19 mouse cellular contexts compared by ENCODE assay signal in the genomic region with DNA sequence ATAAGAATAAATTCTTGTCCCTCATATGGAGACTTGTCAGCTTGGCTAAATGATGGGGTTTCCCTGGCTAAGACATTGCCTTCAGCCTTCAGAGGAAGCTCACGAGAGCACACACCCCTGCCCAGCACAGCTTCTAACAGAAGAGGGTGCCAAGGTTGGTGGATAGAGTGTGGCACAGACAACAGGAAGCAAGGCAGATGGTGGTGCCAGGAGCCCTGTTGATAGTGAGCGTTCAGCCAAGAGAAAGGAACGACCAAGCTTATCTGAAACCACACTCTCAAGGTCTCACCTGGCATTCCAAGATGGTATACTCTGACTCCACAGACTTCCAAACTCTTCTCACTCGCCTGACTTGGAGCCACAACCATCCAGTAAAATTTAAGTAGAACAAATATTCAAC.
A peak's percentile ranks its signal among the peaks of the same experiment; 100 is the strongest.
DNase-seq lines count a peak whose midpoint lies in the region; ATAC-seq and TF ChIP-seq lines count a peak whose summit lies in the region.
"Had no signal": no experiment of that assay in that cellular context is flagged by ENCODE, and none has a peak within 500 bp of the region (broad histone marks: within the 10 kb centered on the region; RNA-seq: fewer than 3 reads in every experiment).

No protein-coding gene starts in this region.

- no peaks in the 10 kb centered on the region for H3K27me3 ChIP-seq in kidney, embryonic 16.5 days (ENCODE audit: insufficient read depth, low read length)
- H3K27me3 ChIP-seq in kidney, embryonic 15.5 days: no peaks in the 10 kb centered on the region
- no peaks in the 10 kb centered on the region for H3K27me3 ChIP-seq in limb, embryonic 13.5 days
- no peaks in the 10 kb centered on the region for H3K27me3 ChIP-seq in forebrain, embryonic 15.5 days
- H3K27me3 ChIP-seq in liver, postnatal 0 days (ENCODE audit: insufficient read depth, low read length): no peaks in the 10 kb centered on the region
- H3K27me3 ChIP-seq: forebrain, embryonic 12.5 days; heart, embryonic 12.5 days; hindbrain, embryonic 15.5 days; intestine, embryonic 15.5 days; liver, embryonic 12.5 days; neural tube, embryonic 13.5 days had no signal

- 77% methylated on average over 4 of the region's 4 CpGs for WGBS in kidney, embryonic 16.5 days
- 78% methylated on average over 4 of the region's 4 CpGs for WGBS in kidney, embryonic 15.5 days
- WGBS in limb, embryonic 13.5 days: 77% methylated on average over 4 of the region's 4 CpGs
- 85% methylated on average over 4 of the region's 4 CpGs for WGBS in forebrain, embryonic 15.5 days
- 58% methylated on average over 4 of the region's 4 CpGs for WGBS in liver, postnatal 0 days (ENCODE audit: insufficient replicate concordance)

- H3K9ac ChIP-seq in kidney, embryonic 16.5 days (replicated peaks; ENCODE audit: low read length): no peak overlapping the region
- no peak overlapping the region for H3K9ac ChIP-seq in kidney, embryonic 15.5 days
- H3K9ac ChIP-seq in limb, embryonic 13.5 days: no peak overlapping the region
- H3K9ac ChIP-seq in forebrain, embryonic 15.5 days (replicated peaks): no peak overlapping the region
- H3K9ac ChIP-seq in liver, postnatal 0 days (replicated peaks): no peak overlapping the region
- H3K9ac ChIP-seq: forebrain, embryonic 12.5 days; heart, embryonic 12.5 days; hindbrain, embryonic 15.5 days; intestine, embryonic 15.5 days; liver, embryonic 12.5 days; neural tube, embryonic 13.5 days had no signal

- TF ChIP-seq EP300 in liver, postnatal 0 days (IDR thresholded peaks at IDR 0.05; ENCODE audit: low read depth): no peak

- no peak overlapping the region for H3K4me2 ChIP-seq in kidney, embryonic 16.5 days (replicated peaks; ENCODE audit: low read depth, low read length)
- no peak overlapping the region for H3K4me2 ChIP-seq in kidney, embryonic 15.5 days
- H3K4me2 ChIP-seq in limb, embryonic 13.5 days (replicated peaks): no peak overlapping the region
- H3K4me2 ChIP-seq in forebrain, embryonic 15.5 days (replicated peaks): no peak overlapping the region
- H3K4me2 ChIP-seq in liver, postnatal 0 days (ENCODE audit: low read depth, low read length): no peak overlapping the region
- H3K4me2 ChIP-seq: forebrain, embryonic 12.5 days; heart, embryonic 12.5 days; hindbrain, embryonic 15.5 days; intestine, embryonic 15.5 days; liver, embryonic 12.5 days; neural tube, embryonic 13.5 days had no signal

- no peak for TF ChIP-seq CTCF in liver, postnatal 0 days (IDR thresholded peaks at IDR 0.05; ENCODE audit: low read depth)

- H3K4me3 ChIP-seq in kidney, embryonic 16.5 days (ENCODE audit: low read length): no peak overlapping the region
- no peak overlapping the region for H3K4me3 ChIP-seq in kidney, embryonic 15.5 days (replicated peaks)
- no peak overlapping the region for H3K4me3 ChIP-seq in limb, embryonic 13.5 days
- no peak overlapping the region for H3K4me3 ChIP-seq in forebrain, embryonic 15.5 days
- H3K4me3 ChIP-seq in liver, postnatal 0 days (ENCODE audit: low read depth, low read length): no peak overlapping the region
- H3K4me3 ChIP-seq: forebrain, embryonic 12.5 days; heart, embryonic 12.5 days; hindbrain, embryonic 15.5 days; intestine, embryonic 15.5 days; liver, embryonic 12.5 days; neural tube, embryonic 13.5 days had no signal

- H3K4me1 ChIP-seq in kidney, embryonic 16.5 days (ENCODE audit: insufficient read depth, low read length): peaks cover 17% of the 10 kb centered on the region
- H3K4me1 ChIP-seq in kidney, embryonic 15.5 days: peaks cover 18% of the 10 kb centered on the region
- peaks cover 21% of the 10 kb centered on the region for H3K4me1 ChIP-seq in limb, embryonic 13.5 days
- H3K4me1 ChIP-seq in forebrain, embryonic 15.5 days: peaks cover 4% of the 10 kb centered on the region
- no peaks in the 10 kb centered on the region for H3K4me1 ChIP-seq in liver, postnatal 0 days (ENCODE audit: insufficient read depth)
- H3K4me1 ChIP-seq: forebrain, embryonic 12.5 days; liver, embryonic 12.5 days had no signal

- H3K36me3 ChIP-seq in kidney, embryonic 16.5 days (ENCODE audit: insufficient read depth, low read length): no peaks in the 10 kb centered on the region
- H3K36me3 ChIP-seq in kidney, embryonic 15.5 days: peaks cover 8% of the 10 kb centered on the region; the same call in 1 of the 2 replicates
- H3K36me3 ChIP-seq in limb, embryonic 13.5 days: peaks cover 6% of the 10 kb centered on the region; the same call in 1 of the 2 replicates
- H3K36me3 ChIP-seq in forebrain, embryonic 15.5 days: no peaks in the 10 kb centered on the region
- no peaks in the 10 kb centered on the region for H3K36me3 ChIP-seq in liver, postnatal 0 days (replicated peaks; ENCODE audit: insufficient read depth, low read length)
- H3K36me3 ChIP-seq: forebrain, embryonic 12.5 days; hindbrain, embryonic 15.5 days; intestine, embryonic 15.5 days; liver, embryonic 12.5 days; neural tube, embryonic 13.5 days had no signal

- no peaks in the 10 kb centered on the region for H3K9me3 ChIP-seq in kidney, embryonic 16.5 days (ENCODE audit: low read length)
- H3K9me3 ChIP-seq in kidney, embryonic 15.5 days (replicated peaks): no peaks in the 10 kb centered on the region
- no peaks in the 10 kb centered on the region for H3K9me3 ChIP-seq in limb, embryonic 13.5 days
- no peaks in the 10 kb centered on the region for H3K9me3 ChIP-seq in forebrain, embryonic 15.5 days
- no peaks in the 10 kb centered on the region for H3K9me3 ChIP-seq in liver, postnatal 0 days (ENCODE audit: low read length)
- H3K9me3 ChIP-seq: forebrain, embryonic 12.5 days; hindbrain, embryonic 15.5 days; intestine, embryonic 15.5 days; liver, embryonic 12.5 days; neural tube, embryonic 13.5 days had no signal

- ATAC-seq in kidney, embryonic 16.5 days (ENCODE audit: low FRiP score, low TSS enrichment): no peak
- no peak for ATAC-seq in kidney, embryonic 15.5 days (replicated peaks; ENCODE audit: low FRiP score)
- ATAC-seq in limb, embryonic 13.5 days (ENCODE audit: low FRiP score, low read depth): no peak
- no peak for ATAC-seq in forebrain, embryonic 15.5 days (replicated peaks)
- no peak for ATAC-seq in liver, postnatal 0 days
- ATAC-seq: intestine, embryonic 15.5 days; liver, embryonic 12.5 days had no signal

- H3K27ac ChIP-seq in kidney, embryonic 16.5 days (ENCODE audit: low read length): 0 out of 2 replicates have a peak overlapping the region, but pooled peaks have one; percentile 7
- H3K27ac ChIP-seq in kidney, embryonic 15.5 days: no peak overlapping the region
- peak overlapping the region; percentile 73; the same call in 1 of the 2 replicates for H3K27ac ChIP-seq in limb, embryonic 13.5 days
- no peak overlapping the region for H3K27ac ChIP-seq in forebrain, embryonic 15.5 days (replicated peaks)
- no peak overlapping the region for H3K27ac ChIP-seq in liver, postnatal 0 days (ENCODE audit: low read depth)
- H3K27ac ChIP-seq: forebrain, embryonic 12.5 days; hindbrain, embryonic 15.5 days; intestine, embryonic 15.5 days; liver, embryonic 12.5 days; neural tube, embryonic 13.5 days had no signal

- DNase-seq in cerebellum, adult 11-12 months: peak; percentile 15
- DNase-seq in cerebellum, adult 9-10 months: peak; percentile 15
- no peak for DNase-seq in liver, postnatal 0 days
- DNase-seq: gastrocnemius, postnatal 14 days; kidney, adult 9 months; lung, postnatal 10 days; midbrain, embryonic 14.5 days; spleen, adult 18-20 months; thymus, postnatal 25 days had no signal

Comparison
In these comparisons a context has a peak if more than half of its experiments do, and no peak if none do; other contexts are left out.
1. H3K27ac ChIP-seq: peak in kidney, embryonic 16.5 days (single experiment) and limb, embryonic 13.5 days (single experiment); none in kidney, embryonic 15.5 days (single experiment), forebrain, embryonic 15.5 days (single experiment) and liver, postnatal 0 days (single experiment).